Mouse (Mus musculus) inflammation-experienced regulatory T-cells (primary cell): ENCODE results near the gene Tomm40. TPM values are rescaled to one million over a fixed set of nuclear protein-coding genes. Genes with fewer than 3 reads are reported as not detected.

ENCODE experiments used
- polyA plus RNA-seq, 2 experiments: library from polyadenylated mRNA; unstranded; fragments of 100-300 nt; shearing (Covaris generic); gene quantifications; one replicate each; pipeline ENCODE4 v1.2.1; 2017

Tomm40 gene
- 10 to 100 TPM; 74.3 to 77.1 TPM for polyA plus RNA-seq

GRCm38 (mm10) chr7:19715239-19716054 is at the start of gene Tomm40:
Tomm40 (minus strand) TSS chr7:19715438.

DNA sequence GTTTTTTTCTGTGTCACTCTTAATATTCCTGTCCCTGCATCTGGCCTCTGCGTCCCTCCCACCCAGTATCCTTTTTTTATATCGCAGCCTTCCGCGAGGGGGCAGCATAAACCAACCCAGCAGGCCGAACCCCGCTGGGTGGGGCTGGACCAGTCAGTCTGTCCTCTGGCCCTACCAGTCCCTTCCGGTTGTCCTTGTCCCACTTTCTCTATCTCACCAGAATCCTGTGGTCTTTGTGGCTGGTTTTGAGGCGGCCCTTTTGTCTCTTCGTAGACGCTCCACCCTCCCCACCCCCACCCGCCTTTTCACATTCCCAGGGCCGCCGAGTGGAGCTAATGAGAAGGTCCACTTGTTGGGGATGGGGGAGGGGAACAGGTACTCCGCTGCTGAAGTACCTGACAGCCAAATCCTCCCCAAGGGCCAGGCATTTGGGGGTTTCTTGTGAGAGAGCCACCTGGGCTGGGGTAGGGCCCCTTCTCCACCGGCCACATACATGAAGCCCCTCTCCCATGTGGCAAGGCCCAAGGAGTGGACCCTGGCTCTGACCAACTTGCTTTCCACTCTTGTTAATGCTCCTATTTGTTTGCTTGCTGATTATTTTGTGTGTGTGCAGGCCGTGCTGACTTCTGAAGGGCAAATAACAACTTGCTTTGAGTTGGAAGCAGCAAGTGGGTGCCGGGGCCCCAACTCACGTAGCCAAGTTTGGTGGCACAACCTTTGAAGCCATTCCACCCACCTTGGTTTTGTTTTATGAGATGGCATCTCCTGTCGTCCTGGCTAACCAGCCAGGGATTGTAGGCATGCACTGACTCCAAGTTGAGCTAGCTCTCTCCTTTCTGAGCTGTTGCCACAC is 35.2 kb upstream of the Tomm40 start, which contains the start of gene Nectin2:
Nectin2 (minus strand) TSS at position 267 of the 853 bp plus-strand sequence.

GRCm38 (mm10) chr7:19698907-19699826 is 16.1 kb downstream of the Tomm40 start, which contains the start of gene Apoe:
Apoe (minus strand) TSS chr7:19699188.

GRCm38 (mm10) chr7:19691873-19692865 is 23.1 kb downstream of the Tomm40 start, which contains the start of gene Apoc1:
Apoc1 (minus strand) TSS chr7:19692660.

DNA sequence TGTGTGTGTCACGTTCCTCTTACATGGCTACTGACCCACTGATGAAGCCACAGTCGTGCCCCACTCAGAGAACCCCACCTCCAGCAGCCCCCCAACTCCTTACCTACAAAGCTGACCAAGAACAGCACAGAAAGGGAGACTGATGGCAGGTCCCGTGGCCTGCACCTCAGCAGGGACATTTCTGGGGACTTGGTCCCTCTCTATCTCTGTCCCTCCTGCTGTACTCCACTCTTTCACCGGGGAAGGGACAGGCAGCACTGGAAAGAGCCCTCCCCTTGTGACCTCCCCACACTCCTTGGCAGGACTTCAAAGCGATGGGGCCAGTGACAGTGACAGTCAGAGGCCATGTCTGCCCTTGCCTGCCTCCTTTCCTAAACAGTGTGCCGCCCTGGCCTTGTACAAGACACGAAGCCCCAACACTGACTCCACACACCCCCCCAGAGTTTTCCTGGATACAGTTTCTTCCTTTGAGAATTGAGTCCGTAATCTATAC is 34.0 kb downstream of the Tomm40 start, which contains the start of the genes Gm44805 and Apoc4:
Gm44805 (minus strand) TSS at position 222 of the 493 bp plus-strand sequence.
Apoc4 (minus strand) TSS at position 278 of the 493 bp plus-strand sequence.

GRCm38 (mm10) chr7:19677872-19678271 is 37.4 kb downstream of the Tomm40 start, which contains the start of gene Apoc2:
Apoc2 (minus strand) TSS chr7:19677941.

GRCm38 (mm10) chr7:19664955-19665841 is 50.0 kb downstream of the Tomm40 start, which contains the start of gene Clptm1:
Clptm1 (minus strand) TSS chr7:19665033.

Other genes starting within 250 kb of the Tomm40 start
- gene Bloc1s3, start 207.1 kb downstream of the Tomm40 start, polyA plus RNA-seq: 1 to 10 TPM; 9.1 to 9.8 TPM
- 100 to 1,000 TPM in 1 of 2 experiments, 10 to 100 TPM in 1; 79.0 to 101 TPM for gene Trappc6a, start 207.0 kb downstream of the Tomm40 start, polyA plus RNA-seq
- gene Nkpd1, start 197.6 kb downstream of the Tomm40 start, polyA plus RNA-seq: under 1 TPM in 1 of 2 experiments, not detected in 1; 0.60 TPM
- gene Ppp1r37, start 152.4 kb downstream of the Tomm40 start, polyA plus RNA-seq: 10 to 100 TPM; 15.7 to 15.9 TPM
- 1 to 10 TPM in 1 of 2 experiments, under 1 TPM in 1; 0.94 to 1.7 TPM for gene Zfp296, start 138.2 kb downstream of the Tomm40 start, polyA plus RNA-seq
- 100 to 1,000 TPM; 111 to 136 TPM for gene Gemin7, start 137.8 kb downstream of the Tomm40 start, polyA plus RNA-seq
- gene Clasrp, start 111.0 kb downstream of the Tomm40 start, polyA plus RNA-seq: 10 to 100 TPM; 59.6 to 76.8 TPM
- 100 to 1,000 TPM in 1 of 2 experiments, 10 to 100 TPM in 1; 95.9 to 105 TPM for gene Relb, start 86.0 kb downstream of the Tomm40 start, polyA plus RNA-seq
- 100 to 1,000 TPM; 150 to 152 TPM for gene Clptm1, start 50.4 kb downstream of the Tomm40 start, polyA plus RNA-seq
- not detected for gene Apoc2, start 37.5 kb downstream of the Tomm40 start, polyA plus RNA-seq
- gene Gm44805, start 34.0 kb downstream of the Tomm40 start, polyA plus RNA-seq: not detected
- gene Apoc4, start 34.0 kb downstream of the Tomm40 start, polyA plus RNA-seq: under 1 TPM in 1 of 2 experiments, not detected in 1; 0.07 TPM
- 1 to 10 TPM in 1 of 2 experiments, not detected in 1; 1.5 TPM for gene Apoc1, start 22.8 kb downstream of the Tomm40 start, polyA plus RNA-seq
- 10 to 100 TPM; 10.9 to 46.1 TPM for gene Apoe, start 16.2 kb downstream of the Tomm40 start, polyA plus RNA-seq
- gene Nectin2, start 35.0 kb upstream of the Tomm40 start, polyA plus RNA-seq: under 1 TPM; 0.10 to 0.84 TPM
- 10 to 100 TPM in 1 of 2 experiments, 1 to 10 TPM in 1; 2.3 to 15.9 TPM for gene Bcam, start 55.6 kb upstream of the Tomm40 start, polyA plus RNA-seq
- gene Cblc, start 81.4 kb upstream of the Tomm40 start, polyA plus RNA-seq: 1 to 10 TPM in 1 of 2 experiments, under 1 TPM in 1; 0.25 to 1.3 TPM
- 100 to 1,000 TPM in 1 of 2 experiments, 10 to 100 TPM in 1; 88.9 to 130 TPM for gene Bcl3, start 107.3 kb upstream of the Tomm40 start, polyA plus RNA-seq
- gene Gm19345, start 136.6 kb upstream of the Tomm40 start, polyA plus RNA-seq: not detected
- gene Ceacam16, start 145.9 kb upstream of the Tomm40 start, polyA plus RNA-seq: under 1 TPM in 1 of 2 experiments, not detected in 1; 0.10 TPM
- gene Ceacam19, start 172.5 kb upstream of the Tomm40 start, polyA plus RNA-seq: under 1 TPM in 1 of 2 experiments, not detected in 1; 0.06 TPM
- 10 to 100 TPM; 27.5 to 32.5 TPM for gene Pvr, start 205.7 kb upstream of the Tomm40 start, polyA plus RNA-seq
- 10 to 100 TPM in 1 of 2 experiments, 1 to 10 TPM in 1; 8.9 to 26.5 TPM for gene Igsf23, start 235.3 kb upstream of the Tomm40 start, polyA plus RNA-seq
- 1 to 10 TPM in 1 of 2 experiments, under 1 TPM in 1; 0.49 to 1.5 TPM for gene Ceacam20, start 250.0 kb upstream of the Tomm40 start, polyA plus RNA-seq